Mouse (Mus musculus) liver, adult 2 months (tissue): ENCODE results near the gene Gbx2. TPM values are rescaled to one million over a fixed set of nuclear protein-coding genes. Genes with fewer than 3 reads are reported as not detected.

Source experiments
- DNase-seq: peaks from one replicate; pipeline ENCODE4 v3.0.0-alpha.2; 2011; ENCODE audit warnings: low read depth, low spot score; ENCODE audit errors: extremely low read depth
- H3K27ac ChIP-seq: fragments of 200-500 bp; replicated peaks from 2 replicates; pipeline ENCODE4 v1.5.1; 2012; ENCODE audit warnings: low read depth, mild to moderate bottlenecking, control low read depth, inconsistent platforms, low read length; ENCODE audit not compliant: insufficient read depth
- H3K27me3 ChIP-seq: fragments of 200-500 bp; 2 replicates; pipeline ENCODE4 v1.6.1; 2012; ENCODE audit warnings: mild to moderate bottlenecking, moderate library complexity, low read length, inconsistent platforms; ENCODE audit not compliant: control insufficient read depth, insufficient read depth
- H3K36me3 ChIP-seq: fragments of 200-500 bp; 2 replicates; pipeline ENCODE4 v1.6.1; 2012; ENCODE audit warnings: low read length, inconsistent platforms; ENCODE audit not compliant: control insufficient read depth, insufficient read depth
- H3K4me1 ChIP-seq: fragments of 200-500 bp; 2 replicates; pipeline ENCODE4 v1.6.1; 2011; ENCODE audit warnings: low read length; ENCODE audit not compliant: control insufficient read depth, insufficient read depth
- H3K4me3 ChIP-seq: fragments of 200-500 bp; 2 replicates; pipeline ENCODE4 v1.5.1; 2011; ENCODE audit warnings: low read depth, mild to moderate bottlenecking, control low read depth, low read length, moderate library complexity; ENCODE audit not compliant: insufficient read depth
- H3K79me2 ChIP-seq: fragments of 200-500 bp; 2 replicates; pipeline ENCODE4 v1.6.1; 2012; ENCODE audit warnings: inconsistent platforms, mild to moderate bottlenecking, low read length, moderate library complexity; ENCODE audit not compliant: control insufficient read depth, insufficient read depth
- H3K9ac ChIP-seq: fragments of 200-500 bp; 2 replicates; pipeline ENCODE4 v1.6.1; 2012; ENCODE audit warnings: low read depth, mild to moderate bottlenecking, control low read depth, inconsistent platforms, low read length
- CTCF ChIP-seq: fragments of 200-500 bp; IDR thresholded peaks from 2 replicates; pipeline ENCODE4 v1.5.1; 2011; ENCODE audit warnings: low read depth, low read length, control low read depth
- POLR2A ChIP-seq: fragments of 200-500 bp; IDR thresholded peaks from 2 replicates; pipeline ENCODE4 v1.6.1; 2011; ENCODE audit warnings: low read length, control low read depth; ENCODE audit not compliant: insufficient read depth; ENCODE audit errors: extremely low read depth
- WGBS: fragments of 180-500 bp; shearing (Covaris S2); methylation state at CpG from one replicate; pipeline ENCODE4 v1.1.7; 2018; 5-methylcytosine and 5-hydroxymethylcytosine counted together
- polyA plus RNA-seq: library from polyadenylated mRNA; depleted of rRNA; stranded (reverse); fragments of >200 nt; gene quantifications from 2 replicates; pipeline ENCODE4 v1.2.3, GENCODE M21; 2012; rRNA removed
- total RNA-seq: library from RNA; depleted of rRNA; stranded (reverse); fragments of >200 nt; gene quantifications from 2 replicates; pipeline ENCODE4 v1.2.3, GENCODE M21; 2014; rRNA removed

The Gbx2 gene
- total and polyA plus RNA-seq, 2 experiments = not detected

- DNase-seq = no peak
- no peak for TF ChIP-seq CTCF
- TF ChIP-seq POLR2A = no peak
- 64% methylated on average over 4 of the region's 4 CpGs for WGBS
- H3K27ac ChIP-seq = no peak overlapping the region
- H3K4me3 ChIP-seq = no peak overlapping the region
- no peaks in the 10 kb centered on the region for H3K27me3 ChIP-seq
- H3K4me1 ChIP-seq = no peaks in the 10 kb centered on the region
- no peak overlapping the region for H3K9ac ChIP-seq
- no peaks in the 10 kb centered on the region for H3K79me2 ChIP-seq
- peaks cover 5% of the 10 kb centered on the region; the same call in 1 of the 2 replicates for H3K36me3 ChIP-seq
Observed at GRCm38 (mm10) chr1:89885696-89886095, 45.3 kb downstream of the Gbx2 start.

- H3K9ac ChIP-seq = no peak overlapping the region
- peaks cover 2% of the 10 kb centered on the region; the same call in 1 of the 2 replicates for H3K36me3 ChIP-seq
- WGBS = 95% methylated on average over 8 of the region's 8 CpGs
- TF ChIP-seq POLR2A = no peak
- no peak for TF ChIP-seq CTCF
- no peaks in the 10 kb centered on the region for H3K4me1 ChIP-seq
- H3K27ac ChIP-seq = no peak overlapping the region
- DNase-seq = no peak
- H3K27me3 ChIP-seq = no peaks in the 10 kb centered on the region
- no peaks in the 10 kb centered on the region for H3K79me2 ChIP-seq
- no peak overlapping the region for H3K4me3 ChIP-seq
Observed at GRCm38 (mm10) chr1:89884335-89884734, 46.6 kb downstream of the Gbx2 start.

GRCm38 (mm10) chr1:89880834-89881233, 50.1 kb downstream of the Gbx2 start:
- no peaks in the 10 kb centered on the region for H3K79me2 ChIP-seq
- H3K27ac ChIP-seq = no peak overlapping the region
- no peaks in the 10 kb centered on the region for H3K36me3 ChIP-seq
- no peak for TF ChIP-seq POLR2A
- TF ChIP-seq CTCF = no peak
- 87% methylated on average over 10 of the region's 10 CpGs for WGBS
- no peaks in the 10 kb centered on the region for H3K27me3 ChIP-seq
- no peak overlapping the region for H3K9ac ChIP-seq
- no peaks in the 10 kb centered on the region for H3K4me1 ChIP-seq
- no peak overlapping the region for H3K4me3 ChIP-seq
- no peak for DNase-seq

GRCm38 (mm10) chr1:89880193-89880592, 50.8 kb downstream of the Gbx2 start:
- no peak overlapping the region for H3K4me3 ChIP-seq
- no peak for DNase-seq
- 74% methylated on average over 8 of the region's 8 CpGs for WGBS

GRCm38 (mm10) chr1:89878496-89878895, 52.5 kb downstream of the Gbx2 start:
- Histone ChIP-seq H3K4me1 (no peaks in the 10 kb centered on the region), H3K9ac (no peak overlapping the region), H3K36me3 (no peaks in the 10 kb centered on the region), H3K27me3 (no peaks in the 10 kb centered on the region), H3K4me3 (no peak overlapping the region), H3K27ac (no peak overlapping the region), H3K79me2 (no peaks in the 10 kb centered on the region)
- TF ChIP-seq POLR2A (no peak), CTCF (no peak)
- 90% methylated on average over 11 of the region's 11 CpGs for WGBS
- no peak for DNase-seq

More at GRCm38 (mm10) chr1:89880193-89880592, 50.8 kb downstream of the Gbx2 start:
- Histone ChIP-seq H3K36me3 (no peaks in the 10 kb centered on the region), H3K27ac (no peak overlapping the region), H3K9ac (no peak overlapping the region), H3K27me3 (no peaks in the 10 kb centered on the region), H3K79me2 (no peaks in the 10 kb centered on the region), H3K4me1 (no peaks in the 10 kb centered on the region)
- TF ChIP-seq POLR2A = no peak
- no peak for TF ChIP-seq CTCF

Other genes starting within 250 kb of the Gbx2 start
- gene Asb18, start 83.5 kb upstream of the Gbx2 start, total RNA-seq = not detected in 2 replicates
- gene Asb18, start 83.5 kb upstream of the Gbx2 start, polyA plus RNA-seq = not detected in 2 replicates
- not detected in 2 replicates for gene Iqca, start 222.2 kb upstream of the Gbx2 start, total RNA-seq
- gene Iqca, start 222.2 kb upstream of the Gbx2 start, polyA plus RNA-seq = not detected in 2 replicates